Mouse (Mus musculus): ENCODE results near the gene Igsf21. TPM values are rescaled to one million over a fixed set of nuclear protein-coding genes. Genes with fewer than 3 reads are reported as not detected.
A peak's percentile ranks its signal among the peaks of the same experiment; 100 is the strongest.

The Igsf21 gene
- total and polyA plus RNA-seq, 2 experiments from 2014 or later, result 145 to 146 TPM

DNA sequence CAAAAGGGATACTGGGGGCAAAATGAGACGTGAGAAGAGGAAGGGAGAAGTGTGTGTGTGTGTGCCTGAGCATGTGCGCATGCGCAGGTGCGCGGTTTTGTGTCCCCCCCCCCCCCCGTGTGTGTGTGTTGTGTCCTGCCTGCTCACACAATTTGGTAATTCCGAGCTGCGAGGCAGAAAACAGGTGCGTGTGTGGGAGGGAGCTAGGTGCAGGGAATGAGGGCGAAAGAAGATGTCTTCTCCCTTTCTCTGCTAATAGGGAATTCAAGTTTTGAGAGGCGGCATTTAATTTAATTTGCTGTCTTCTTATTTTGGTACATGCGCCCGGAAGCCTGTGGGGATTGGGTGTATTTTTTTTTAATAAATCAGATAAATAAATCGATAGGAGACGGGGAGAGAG, 211.4 kb downstream of the Igsf21 start:
- WGBS, result 64% methylated on average over 15 of the region's 15 CpGs
- H3K9ac ChIP-seq (replicated peaks; ENCODE audit: low read length, poor library complexity, severe bottlenecking), result no peak overlapping the region
- H3K36me3 ChIP-seq (ENCODE audit: insufficient read depth, low read length), result no peaks in the 10 kb centered on the region
- H3K4me1 ChIP-seq (ENCODE audit: insufficient read depth, low read length), result peaks cover 13% of the 10 kb centered on the region; the same call in 1 of the 2 replicates
- H3K4me2 ChIP-seq (ENCODE audit: low read depth, low read length, poor library complexity, severe bottlenecking), result no peak overlapping the region
- no peak for TF ChIP-seq CTCF (IDR thresholded peaks at IDR 0.05)
- H3K4me3 ChIP-seq (ENCODE audit: low read depth, low read length), result no peak overlapping the region
- no peak for DNase-seq (ENCODE audit: low spot score)
- H3K27ac ChIP-seq (ENCODE audit: low read depth, low read length), result no peak overlapping the region
- H3K27me3 ChIP-seq (ENCODE audit: insufficient read depth, low read length), result peaks cover 4% of the 10 kb centered on the region; the same call in 1 of the 2 replicates
- H3K9me3 ChIP-seq (ENCODE audit: low read length), result no peaks in the 10 kb centered on the region
- no peak for ATAC-seq (ENCODE audit: low FRiP score)

GRCm38 (mm10) chr4:140033394-140033793, 213.2 kb downstream of the Igsf21 start:
- peak; percentile 81 for TF ChIP-seq CTCF (IDR thresholded peaks at IDR 0.05)
- Histone ChIP-seq H3K9me3 (ENCODE audit: low read length) (no peaks in the 10 kb centered on the region), H3K27me3 (ENCODE audit: insufficient read depth, low read length) (peaks cover 4% of the 10 kb centered on the region; the same call in 1 of the 2 replicates), H3K9ac (replicated peaks; ENCODE audit: low read length, poor library complexity, severe bottlenecking) (no peak overlapping the region), H3K27ac (ENCODE audit: low read depth, low read length) (no peak overlapping the region), H3K36me3 (ENCODE audit: insufficient read depth, low read length) (no peaks in the 10 kb centered on the region), H3K4me3 (ENCODE audit: low read depth, low read length) (no peak overlapping the region), H3K4me1 (ENCODE audit: insufficient read depth, low read length) (peaks cover 12% of the 10 kb centered on the region; the same call in 1 of the 2 replicates), H3K4me2 (ENCODE audit: low read depth, low read length, poor library complexity, severe bottlenecking) (no peak overlapping the region)
- no peak for DNase-seq (ENCODE audit: low spot score)
- no peak for ATAC-seq (ENCODE audit: low FRiP score)
- 43% methylated on average over 7 of the region's 7 CpGs for WGBS

- H3K27ac ChIP-seq (ENCODE audit: low read depth, low read length), result no peak overlapping the region
- no peaks in the 10 kb centered on the region; the same call in 1 of the 2 replicates for H3K36me3 ChIP-seq (ENCODE audit: insufficient read depth, low read length)
- no peak overlapping the region for H3K4me2 ChIP-seq (ENCODE audit: low read depth, low read length, poor library complexity, severe bottlenecking)
- H3K4me1 ChIP-seq (ENCODE audit: insufficient read depth, low read length), result 0 out of 2 replicates have a peak, but pooled peaks cover 4% of the 10 kb centered on the region
- ATAC-seq (ENCODE audit: low FRiP score) (peak; percentile 73; the same call in 1 of the 2 replicates), DNase-seq (ENCODE audit: low spot score) (peak; percentile 82)
- no peaks in the 10 kb centered on the region for H3K9me3 ChIP-seq (ENCODE audit: low read length)
- H3K4me3 ChIP-seq (ENCODE audit: low read depth, low read length), result no peak overlapping the region
- H3K27me3 ChIP-seq (ENCODE audit: insufficient read depth, low read length), result no peaks in the 10 kb centered on the region
- no peak overlapping the region for H3K9ac ChIP-seq (replicated peaks; ENCODE audit: low read length, poor library complexity, severe bottlenecking)
- WGBS, result 22% methylated on average over 6 of the region's 6 CpGs
- TF ChIP-seq CTCF (IDR thresholded peaks at IDR 0.05), result peak; percentile 82
Observed at GRCm38 (mm10) chr4:140030415-140030814, 216.2 kb downstream of the Igsf21 start.

DNA sequence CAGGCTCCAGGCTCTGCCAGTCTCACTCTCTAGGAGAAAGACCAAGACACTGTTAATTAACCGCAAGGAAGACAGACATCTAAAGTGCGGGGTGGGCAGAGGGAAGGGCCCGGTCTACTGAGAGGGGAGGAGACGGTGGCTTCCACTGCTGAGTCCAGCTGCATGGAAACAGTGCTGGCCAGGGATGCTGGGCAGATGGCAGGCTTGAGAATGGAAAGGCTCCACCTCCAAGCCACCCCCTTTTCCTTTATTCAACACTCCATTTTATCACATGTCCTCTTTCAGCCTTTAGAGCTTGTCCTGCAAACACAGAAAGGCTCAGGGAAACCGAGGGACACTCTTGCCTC, 216.6 kb downstream of the Igsf21 start:
- H3K9ac ChIP-seq (replicated peaks; ENCODE audit: low read length, poor library complexity, severe bottlenecking), result 0 out of 2 replicates have a peak overlapping the region, but pooled peaks have one; percentile 8
- H3K36me3 ChIP-seq (ENCODE audit: insufficient read depth, low read length), result no peaks in the 10 kb centered on the region; the same call in 1 of the 2 replicates
- no peak overlapping the region for H3K4me2 ChIP-seq (ENCODE audit: low read depth, low read length, poor library complexity, severe bottlenecking)
- TF ChIP-seq CTCF (IDR thresholded peaks at IDR 0.05), result no peak
- 0 out of 2 replicates have a peak overlapping the region, but pooled peaks have one; percentile 43 for H3K27ac ChIP-seq (ENCODE audit: low read depth, low read length)
- WGBS, result 17% methylated on average over 5 of the region's 5 CpGs
- H3K9me3 ChIP-seq (ENCODE audit: low read length), result no peaks in the 10 kb centered on the region
- H3K27me3 ChIP-seq (ENCODE audit: insufficient read depth, low read length), result no peaks in the 10 kb centered on the region
- H3K4me1 ChIP-seq (ENCODE audit: insufficient read depth, low read length), result 0 out of 2 replicates have a peak, but pooled peaks cover 4% of the 10 kb centered on the region
- peak; percentile 56; the same call in 1 of the 2 replicates for ATAC-seq (ENCODE audit: low FRiP score)
- no peak overlapping the region for H3K4me3 ChIP-seq (ENCODE audit: low read depth, low read length)
- peak; percentile 74 for DNase-seq (ENCODE audit: low spot score)

DNA sequence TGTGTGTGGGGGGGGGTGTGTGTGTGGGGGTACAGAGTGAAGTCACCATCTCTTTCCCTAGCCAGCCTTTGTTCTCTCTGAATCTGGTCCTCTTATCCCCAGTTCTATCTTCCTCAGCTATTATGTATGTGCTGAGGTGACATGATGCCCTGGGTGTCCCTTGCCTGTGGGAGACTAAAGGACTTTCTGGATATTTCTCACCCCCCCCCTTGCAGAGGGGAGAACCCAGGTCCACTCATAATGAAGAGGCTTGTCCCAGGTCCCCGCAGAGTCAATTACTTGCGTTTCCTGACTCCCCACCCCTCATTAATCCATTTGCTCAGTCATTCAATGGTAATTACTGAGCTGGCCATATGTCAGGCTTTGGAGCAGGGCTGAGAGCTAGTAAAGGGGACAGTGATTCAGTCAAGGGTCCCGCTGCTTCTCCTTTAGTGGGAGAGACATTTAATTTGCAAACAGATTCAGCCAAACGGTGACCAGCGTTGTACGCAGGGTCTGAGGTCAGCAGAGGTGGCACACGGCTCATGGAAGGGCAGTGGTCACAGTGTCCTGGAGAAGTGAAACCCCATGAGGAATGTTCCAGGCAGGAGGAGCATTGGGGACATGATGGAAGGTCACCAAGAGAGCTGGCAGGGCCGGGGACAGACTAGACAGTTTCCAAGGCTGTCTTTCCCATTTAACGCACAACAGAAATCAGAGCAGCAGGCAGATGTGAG, 217.1 kb downstream of the Igsf21 start:
- Histone ChIP-seq H3K36me3 (ENCODE audit: insufficient read depth, low read length) (no peaks in the 10 kb centered on the region; the same call in 1 of the 2 replicates), H3K9me3 (ENCODE audit: low read length) (no peaks in the 10 kb centered on the region), H3K4me1 (ENCODE audit: insufficient read depth, low read length) (0 out of 2 replicates have a peak, but pooled peaks cover 4% of the 10 kb centered on the region), H3K4me2 (ENCODE audit: low read depth, low read length, poor library complexity, severe bottlenecking) (no peak overlapping the region), H3K27ac (ENCODE audit: low read depth, low read length) (0 out of 2 replicates have a peak overlapping the region, but pooled peaks have one; percentile 43), H3K4me3 (ENCODE audit: low read depth, low read length) (no peak overlapping the region), H3K9ac (replicated peaks; ENCODE audit: low read length, poor library complexity, severe bottlenecking) (0 out of 2 replicates have a peak overlapping the region, but pooled peaks have one; percentile 8), H3K27me3 (ENCODE audit: insufficient read depth, low read length) (no peaks in the 10 kb centered on the region)
- DNase-seq (ENCODE audit: low spot score), result peak; percentile 80
- no peak for ATAC-seq (ENCODE audit: low FRiP score)
- 42% methylated on average over 9 of the region's 9 CpGs for WGBS
- no peak for TF ChIP-seq CTCF (IDR thresholded peaks at IDR 0.05)

GRCm38 (mm10) chr4:140023833-140024232, 222.8 kb downstream of the Igsf21 start:
- no peak for ATAC-seq (ENCODE audit: low FRiP score)
- no peaks in the 10 kb centered on the region; the same call in 1 of the 2 replicates for H3K36me3 ChIP-seq (ENCODE audit: insufficient read depth, low read length)
- no peak overlapping the region for H3K9ac ChIP-seq (replicated peaks; ENCODE audit: low read length, poor library complexity, severe bottlenecking)
- no peak for DNase-seq (ENCODE audit: low spot score)
- no peak overlapping the region for H3K4me2 ChIP-seq (ENCODE audit: low read depth, low read length, poor library complexity, severe bottlenecking)
- H3K9me3 ChIP-seq (ENCODE audit: low read length), result no peaks in the 10 kb centered on the region
- 45% methylated on average over 6 of the region's 6 CpGs for WGBS
- no peak overlapping the region for H3K27ac ChIP-seq (ENCODE audit: low read depth, low read length)
- H3K4me3 ChIP-seq (ENCODE audit: low read depth, low read length), result no peak overlapping the region
- no peak for TF ChIP-seq CTCF (IDR thresholded peaks at IDR 0.05)
- no peaks in the 10 kb centered on the region; the same call in 1 of the 2 replicates for H3K27me3 ChIP-seq (ENCODE audit: insufficient read depth, low read length)
- no peaks in the 10 kb centered on the region for H3K4me1 ChIP-seq (ENCODE audit: insufficient read depth, low read length)
